Mouse (Mus musculus): ENCODE results near the gene Gsto2. TPM values are rescaled to one million over a fixed set of nuclear protein-coding genes. Genes with fewer than 3 reads are reported as not detected.

Gsto2 gene
- polyA plus RNA-seq, 1 experiment from 2014 or later: 1.2 TPM

- Histone ChIP-seq H3K27me3 (no peaks in the 10 kb centered on the region), H3K4me2 (replicated peaks) (no peak overlapping the region), H3K4me1 (replicated peaks) (peaks cover 7% of the 10 kb centered on the region; the same call in 1 of the 2 replicates), H3K27ac (no peak overlapping the region), H3K36me3 (peaks cover 26% of the 10 kb centered on the region), H3K9ac (replicated peaks) (no peak overlapping the region), H3K4me3 (replicated peaks) (no peak overlapping the region), H3K9me3 (no peaks in the 10 kb centered on the region)
- no peak for ATAC-seq
- WGBS: 91% methylated on average over 10 of the region's 10 CpGs
These were observed 35.2 kb downstream of the Gsto2 start for GRCm38 (mm10) chr19:47900558-47900957.

GRCm38 (mm10) chr19:47902316-47903201, 37.2 kb downstream of the Gsto2 start:
- no peak overlapping the region for H3K4me2 ChIP-seq (replicated peaks)
- ATAC-seq: no peak
- peaks cover 7% of the 10 kb centered on the region; the same call in 1 of the 2 replicates for H3K4me1 ChIP-seq (replicated peaks)
- H3K27ac ChIP-seq: no peak overlapping the region
- WGBS: 72% methylated on average over 13 of the region's 13 CpGs
- no peaks in the 10 kb centered on the region for H3K27me3 ChIP-seq
- no peak overlapping the region for H3K9ac ChIP-seq (replicated peaks)
- H3K9me3 ChIP-seq: no peaks in the 10 kb centered on the region
- H3K36me3 ChIP-seq: peaks cover 6% of the 10 kb centered on the region
- no peak overlapping the region for H3K4me3 ChIP-seq (replicated peaks)

- WGBS: 66% methylated on average over 4 of the region's 4 CpGs
- Histone ChIP-seq H3K27ac (no peak overlapping the region), H3K4me3 (replicated peaks) (no peak overlapping the region), H3K27me3 (no peaks in the 10 kb centered on the region), H3K9ac (replicated peaks) (no peak overlapping the region), H3K4me2 (replicated peaks) (no peak overlapping the region), H3K4me1 (replicated peaks) (peaks cover 11% of the 10 kb centered on the region), H3K36me3 (no peaks in the 10 kb centered on the region), H3K9me3 (no peaks in the 10 kb centered on the region)
- ATAC-seq: no peak; the same call in 1 of the 2 replicates
These were observed 38.3 kb downstream of the Gsto2 start for GRCm38 (mm10) chr19:47903679-47904078.

GRCm38 (mm10) chr19:47905081-47905480, 39.7 kb downstream of the Gsto2 start:
- Histone ChIP-seq H3K9me3 (no peaks in the 10 kb centered on the region), H3K4me3 (replicated peaks) (no peak overlapping the region), H3K27ac (0 out of 2 replicates have a peak overlapping the region, but pooled peaks have one; percentile 14), H3K4me2 (replicated peaks) (no peak overlapping the region), H3K36me3 (no peaks in the 10 kb centered on the region), H3K9ac (replicated peaks) (no peak overlapping the region), H3K27me3 (no peaks in the 10 kb centered on the region), H3K4me1 (replicated peaks) (peaks cover 25% of the 10 kb centered on the region)
- WGBS: 85% methylated on average over 4 of the region's 4 CpGs
- ATAC-seq: no peak

GRCm38 (mm10) chr19:47905603-47906002, 40.3 kb downstream of the Gsto2 start:
- 94% methylated on average over 5 of the region's 5 CpGs for WGBS

GRCm38 (mm10) chr19:47907596-47907995, 42.3 kb downstream of the Gsto2 start:
- 93% methylated on average over 9 of the region's 9 CpGs for WGBS
- no peak overlapping the region for H3K4me3 ChIP-seq (replicated peaks)
- H3K27me3 ChIP-seq: no peaks in the 10 kb centered on the region
- peaks cover 35% of the 10 kb centered on the region for H3K4me1 ChIP-seq (replicated peaks)
- H3K36me3 ChIP-seq: no peaks in the 10 kb centered on the region
- H3K9ac ChIP-seq (replicated peaks): no peak overlapping the region
- ATAC-seq: no peak
- no peaks in the 10 kb centered on the region for H3K9me3 ChIP-seq
- H3K4me2 ChIP-seq (replicated peaks): no peak overlapping the region
- no peak overlapping the region for H3K27ac ChIP-seq

More at GRCm38 (mm10) chr19:47905603-47906002, 40.3 kb downstream of the Gsto2 start:
- Histone ChIP-seq H3K9ac (replicated peaks) (no peak overlapping the region), H3K9me3 (no peaks in the 10 kb centered on the region), H3K27me3 (no peaks in the 10 kb centered on the region), H3K36me3 (no peaks in the 10 kb centered on the region), H3K4me1 (replicated peaks) (peaks cover 31% of the 10 kb centered on the region), H3K4me3 (replicated peaks) (no peak overlapping the region), H3K27ac (0 out of 2 replicates have a peak overlapping the region, but pooled peaks have one; percentile 14), H3K4me2 (replicated peaks) (no peak overlapping the region)
- no peak for ATAC-seq

GRCm38 (mm10) chr19:47908961-47909371, 43.6 kb downstream of the Gsto2 start:
- H3K27ac ChIP-seq: peak overlapping the region; percentile 97
- H3K4me1 ChIP-seq (replicated peaks): peaks cover 31% of the 10 kb centered on the region
- peak; percentile 57 for ATAC-seq
- H3K9ac ChIP-seq (replicated peaks): peak overlapping the region; percentile 68; the same call in 1 of the 2 replicates
- WGBS: 14% methylated on average over 6 of the region's 6 CpGs
- no peaks in the 10 kb centered on the region for H3K27me3 ChIP-seq
- H3K9me3 ChIP-seq: no peaks in the 10 kb centered on the region
- no peaks in the 10 kb centered on the region for H3K36me3 ChIP-seq
- H3K4me3 ChIP-seq (replicated peaks): peak overlapping the region; percentile 31; the same call in 1 of the 2 replicates
- H3K4me2 ChIP-seq (replicated peaks): peak overlapping the region; percentile 54

GRCm38 (mm10) chr19:47909387-47910116, 44.2 kb downstream of the Gsto2 start:
- peak; percentile 88 for ATAC-seq

GRCm38 (mm10) chr19:47910117-47910618, 44.8 kb downstream of the Gsto2 start:
- 44% methylated on average over 3 of the region's 4 CpGs for WGBS
- no peaks in the 10 kb centered on the region for H3K9me3 ChIP-seq

More at GRCm38 (mm10) chr19:47909387-47910116, 44.2 kb downstream of the Gsto2 start:
- peak overlapping the region; percentile 31 for H3K4me3 ChIP-seq (replicated peaks)
- peak overlapping the region; percentile 68 for H3K9ac ChIP-seq (replicated peaks)
- peak overlapping the region; percentile 54 for H3K4me2 ChIP-seq (replicated peaks)
- H3K36me3 ChIP-seq: no peaks in the 10 kb centered on the region
- H3K27ac ChIP-seq: peak overlapping the region; percentile 97
- peaks cover 31% of the 10 kb centered on the region for H3K4me1 ChIP-seq (replicated peaks)
- WGBS: under 1% methylated on average over 10 of the region's 10 CpGs
- no peaks in the 10 kb centered on the region for H3K9me3 ChIP-seq
- H3K27me3 ChIP-seq: no peaks in the 10 kb centered on the region

GRCm38 (mm10) chr19:47910751-47911150, 45.4 kb downstream of the Gsto2 start:
- Histone ChIP-seq H3K4me3 (replicated peaks) (no peak overlapping the region), H3K9ac (replicated peaks) (no peak overlapping the region), H3K27ac (peak overlapping the region; percentile 97), H3K9me3 (no peaks in the 10 kb centered on the region), H3K27me3 (no peaks in the 10 kb centered on the region), H3K4me2 (replicated peaks) (no peak overlapping the region), H3K36me3 (no peaks in the 10 kb centered on the region), H3K4me1 (replicated peaks) (peaks cover 27% of the 10 kb centered on the region)
- 93% methylated on average over 4 of the region's 4 CpGs for WGBS
- ATAC-seq: no peak

More at GRCm38 (mm10) chr19:47910117-47910618, 44.8 kb downstream of the Gsto2 start:
- no peaks in the 10 kb centered on the region for H3K36me3 ChIP-seq
- peak overlapping the region; percentile 97 for H3K27ac ChIP-seq
- peak overlapping the region; percentile 68 for H3K9ac ChIP-seq (replicated peaks)
- H3K27me3 ChIP-seq: no peaks in the 10 kb centered on the region
- ATAC-seq: peak; percentile 25
- H3K4me1 ChIP-seq (replicated peaks): peaks cover 29% of the 10 kb centered on the region
- no peak overlapping the region for H3K4me3 ChIP-seq (replicated peaks)
- H3K4me2 ChIP-seq (replicated peaks): peak overlapping the region; percentile 54

- Histone ChIP-seq H3K4me1 (replicated peaks) (peaks cover 42% of the 10 kb centered on the region), H3K9me3 (no peaks in the 10 kb centered on the region), H3K36me3 (no peaks in the 10 kb centered on the region), H3K9ac (replicated peaks) (no peak overlapping the region), H3K27ac (no peak overlapping the region), H3K4me2 (replicated peaks) (no peak overlapping the region), H3K4me3 (replicated peaks) (no peak overlapping the region), H3K27me3 (no peaks in the 10 kb centered on the region)
- ATAC-seq: no peak
- 88% methylated on average over 7 of the region's 7 CpGs for WGBS
These were observed 48.0 kb downstream of the Gsto2 start for GRCm38 (mm10) chr19:47913344-47913743.

Data from midbrain, embryonic 13.5 days (tissue).